Mouse (Mus musculus): ENCODE data around the gene Pomgnt2. TPM values are rescaled to one million over a fixed set of nuclear protein-coding genes. Genes with fewer than 3 reads are reported as not detected.

Pomgnt2 gene
- polyA plus RNA-seq, 1 experiment from 2014 or later = 14.0 TPM

GRCm38 (mm10) chr9:121952596-121952995 lies 44.3 kb downstream of the Pomgnt2 start:
- H3K4me2 ChIP-seq = no peak overlapping the region
- no peak overlapping the region for H3K4me3 ChIP-seq (replicated peaks)
- H3K9ac ChIP-seq = no peak overlapping the region
- H3K4me1 ChIP-seq = peaks cover 11% of the 10 kb centered on the region
- H3K27me3 ChIP-seq = 0 out of 2 replicates have a peak, but pooled peaks cover under 1% of the 10 kb centered on the region
- no peak overlapping the region for H3K27ac ChIP-seq
- no peak for ATAC-seq (ENCODE audit: low FRiP score)
- no peaks in the 10 kb centered on the region for H3K9me3 ChIP-seq
- WGBS = 92% methylated on average over 6 of the region's 6 CpGs
- H3K36me3 ChIP-seq (replicated peaks) = no peaks in the 10 kb centered on the region

- Histone ChIP-seq H3K4me3 (replicated peaks) (peak overlapping the region; percentile 21), H3K27ac (peak overlapping the region; percentile 65), H3K4me2 (peak overlapping the region; percentile 50), H3K4me1 (peaks cover 11% of the 10 kb centered on the region), H3K36me3 (replicated peaks) (no peaks in the 10 kb centered on the region), H3K9ac (peak overlapping the region; percentile 29; the same call in 1 of the 2 replicates), H3K9me3 (no peaks in the 10 kb centered on the region), H3K27me3 (0 out of 2 replicates have a peak, but pooled peaks cover 4% of the 10 kb centered on the region)
- WGBS = 46% methylated on average over 4 of the region's 4 CpGs
- peak; percentile 27; the same call in 1 of the 2 replicates for ATAC-seq (ENCODE audit: low FRiP score)
These were observed 45.8 kb downstream of the Pomgnt2 start for GRCm38 (mm10) chr9:121951114-121951423.

GRCm38 (mm10) chr9:121950418-121951113 lies 46.3 kb downstream of the Pomgnt2 start, which contains the start of gene Fam198a:
Fam198a (plus strand) TSS chr9:121950988.
- Histone ChIP-seq H3K27ac (peak within 1 kb of the TSS; percentile 65), H3K9ac (peak within 1 kb of the TSS; percentile 29; the same call in 1 of the 2 replicates)
- peak; percentile 90 for ATAC-seq (ENCODE audit: low FRiP score)

GRCm38 (mm10) chr9:121948431-121948830 lies 48.5 kb downstream of the Pomgnt2 start:
- no peak overlapping the region for H3K4me3 ChIP-seq (replicated peaks)
- 0 out of 2 replicates have a peak, but pooled peaks cover 4% of the 10 kb centered on the region for H3K27me3 ChIP-seq
- H3K9ac ChIP-seq = no peak overlapping the region
- H3K4me2 ChIP-seq = no peak overlapping the region
- 82% methylated on average over 4 of the region's 4 CpGs for WGBS
- H3K4me1 ChIP-seq = peaks cover 11% of the 10 kb centered on the region
- no peaks in the 10 kb centered on the region for H3K9me3 ChIP-seq
- H3K36me3 ChIP-seq (replicated peaks) = no peaks in the 10 kb centered on the region
- no peak overlapping the region for H3K27ac ChIP-seq
- no peak for ATAC-seq (ENCODE audit: low FRiP score)

More at GRCm38 (mm10) chr9:121950418-121951113, 46.3 kb downstream of the Pomgnt2 start, which contains the start of gene Fam198a:
- no peaks in the 10 kb centered on the region for H3K36me3 ChIP-seq (replicated peaks)
- H3K4me3 ChIP-seq (replicated peaks) = peak within 1 kb of the TSS; percentile 21
- H3K27me3 ChIP-seq = 0 out of 2 replicates have a peak, but pooled peaks cover 4% of the 10 kb centered on the region
- 15% methylated on average over 13 of the region's 14 CpGs for WGBS
- H3K4me1 ChIP-seq = peaks cover 11% of the 10 kb centered on the region
- H3K4me2 ChIP-seq = peak within 1 kb of the TSS; percentile 50
- H3K9me3 ChIP-seq = no peaks in the 10 kb centered on the region

- ATAC-seq (ENCODE audit: low FRiP score) = no peak
- H3K9me3 ChIP-seq = no peaks in the 10 kb centered on the region
- 0 out of 2 replicates have a peak, but pooled peaks cover 4% of the 10 kb centered on the region for H3K27me3 ChIP-seq
- H3K9ac ChIP-seq = no peak overlapping the region
- H3K4me1 ChIP-seq = peaks cover 11% of the 10 kb centered on the region
- H3K4me2 ChIP-seq = no peak overlapping the region
- WGBS = 17% methylated on average over 4 of the region's 4 CpGs
- no peaks in the 10 kb centered on the region for H3K36me3 ChIP-seq (replicated peaks)
- no peak overlapping the region for H3K27ac ChIP-seq
- no peak overlapping the region for H3K4me3 ChIP-seq (replicated peaks)
These were observed 49.1 kb downstream of the Pomgnt2 start for GRCm38 (mm10) chr9:121947784-121948183.

GRCm38 (mm10) chr9:121943628-121944027 lies 53.3 kb downstream of the Pomgnt2 start:
- no peaks in the 10 kb centered on the region for H3K4me1 ChIP-seq
- WGBS = 82% methylated on average over 3 of the region's 3 CpGs
- H3K27me3 ChIP-seq = 0 out of 2 replicates have a peak, but pooled peaks cover 4% of the 10 kb centered on the region
- H3K9ac ChIP-seq = no peak overlapping the region
- H3K27ac ChIP-seq = no peak overlapping the region
- no peaks in the 10 kb centered on the region for H3K36me3 ChIP-seq (replicated peaks)
- no peak overlapping the region for H3K4me3 ChIP-seq (replicated peaks)
- no peak for ATAC-seq (ENCODE audit: low FRiP score)
- H3K4me2 ChIP-seq = no peak overlapping the region
- no peaks in the 10 kb centered on the region for H3K9me3 ChIP-seq

GRCm38 (mm10) chr9:121943005-121943404 lies 53.9 kb downstream of the Pomgnt2 start:
- Histone ChIP-seq H3K4me3 (replicated peaks) (no peak overlapping the region), H3K27ac (no peak overlapping the region), H3K4me1 (no peaks in the 10 kb centered on the region), H3K9ac (no peak overlapping the region), H3K4me2 (no peak overlapping the region), H3K9me3 (no peaks in the 10 kb centered on the region), H3K27me3 (0 out of 2 replicates have a peak, but pooled peaks cover 4% of the 10 kb centered on the region), H3K36me3 (replicated peaks) (no peaks in the 10 kb centered on the region)
- 88% methylated on average over 3 of the region's 3 CpGs for WGBS
- no peak for ATAC-seq (ENCODE audit: low FRiP score)

GRCm38 (mm10) chr9:121937944-121938355 lies 59.0 kb downstream of the Pomgnt2 start:
- WGBS = 70% methylated on average over 21 of the region's 21 CpGs
- Histone ChIP-seq H3K4me1 (no peaks in the 10 kb centered on the region), H3K9ac (peak overlapping the region; percentile 54), H3K36me3 (replicated peaks) (no peaks in the 10 kb centered on the region), H3K27me3 (no peaks in the 10 kb centered on the region), H3K9me3 (no peaks in the 10 kb centered on the region), H3K4me2 (peak overlapping the region; percentile 51), H3K4me3 (replicated peaks) (peak overlapping the region; percentile 45), H3K27ac (no peak overlapping the region)
- peak; percentile 49; the same call in 1 of the 2 replicates for ATAC-seq (ENCODE audit: low FRiP score)

GRCm38 (mm10) chr9:121937451-121937864 lies 59.5 kb downstream of the Pomgnt2 start:
- Histone ChIP-seq H3K27ac (no peak overlapping the region), H3K4me1 (no peaks in the 10 kb centered on the region), H3K27me3 (peaks cover 2% of the 10 kb centered on the region; the same call in 1 of the 2 replicates), H3K9ac (peak overlapping the region; percentile 54; the same call in 1 of the 2 replicates), H3K4me3 (replicated peaks) (peak overlapping the region; percentile 45), H3K4me2 (peak overlapping the region; percentile 51), H3K9me3 (no peaks in the 10 kb centered on the region), H3K36me3 (replicated peaks) (no peaks in the 10 kb centered on the region)
- ATAC-seq (ENCODE audit: low FRiP score) = peak; percentile 49; the same call in 1 of the 2 replicates
- 76% methylated on average over 6 of the region's 6 CpGs for WGBS

- no peaks in the 10 kb centered on the region for H3K36me3 ChIP-seq (replicated peaks)
- peaks cover 6% of the 10 kb centered on the region; the same call in 1 of the 2 replicates for H3K27me3 ChIP-seq
- WGBS = 83% methylated on average over 1 of the region's 1 CpGs
- peak overlapping the region; percentile 51 for H3K4me2 ChIP-seq
- no peak overlapping the region for H3K4me3 ChIP-seq (replicated peaks)
- ATAC-seq (ENCODE audit: low FRiP score) = peak; percentile 55
- H3K9ac ChIP-seq = no peak overlapping the region
- H3K27ac ChIP-seq = no peak overlapping the region
- no peaks in the 10 kb centered on the region for H3K9me3 ChIP-seq
- H3K4me1 ChIP-seq = no peaks in the 10 kb centered on the region
These were observed 60.0 kb downstream of the Pomgnt2 start for GRCm38 (mm10) chr9:121936952-121937351.

- H3K9ac ChIP-seq = no peak overlapping the region
- no peaks in the 10 kb centered on the region for H3K9me3 ChIP-seq
- H3K4me2 ChIP-seq = no peak overlapping the region
- no peaks in the 10 kb centered on the region for H3K36me3 ChIP-seq (replicated peaks)
- no peaks in the 10 kb centered on the region for H3K4me1 ChIP-seq
- no peak overlapping the region for H3K27ac ChIP-seq
- no peak overlapping the region for H3K4me3 ChIP-seq (replicated peaks)
- H3K27me3 ChIP-seq = peaks cover 6% of the 10 kb centered on the region; the same call in 1 of the 2 replicates
- no peak for ATAC-seq (ENCODE audit: low FRiP score)
- WGBS = 86% methylated on average over 4 of the region's 4 CpGs
These were observed 62.1 kb downstream of the Pomgnt2 start for GRCm38 (mm10) chr9:121934856-121935255.

All from forebrain, embryonic 12.5 days (tissue).